Mouse (Mus musculus) MEL (cell line): Measurements from ENCODE around the gene Psmb9.

ENCODE experiments used
- CHD2 ChIP-seq: IDR thresholded peaks from 2 replicates; pipeline ENCODE4 v1.6.1; 2011; ENCODE audit warnings: low read length, improper control_type of control experiment
- CTCF ChIP-seq, 3 experiments: IDR thresholded peaks in 2 of 3; conservative IDR thresholded peaks in 1 of 3; 2 replicates each; pipeline ENCODE4 v1.5.1; 2011 to 2012; ENCODE audit warnings: low read length in 3 of 3, low read depth in 2 of 3, mild to moderate bottlenecking in 2 of 3, improper control_type of control experiment in 1 of 3, inconsistent platforms in 1 of 3, mixed read lengths in 1 of 3, moderate library complexity in 1 of 3; ENCODE audit not compliant: control insufficient read depth in 1 of 3, insufficient read depth in 1 of 3, poor library complexity in 1 of 3, severe bottlenecking in 1 of 3
- E2F4 ChIP-seq: IDR thresholded peaks from 2 replicates; pipeline ENCODE4 v1.6.1; 2011; ENCODE audit warnings: low read depth, low read length, improper control_type of control experiment, borderline replicate concordance
- GABPA ChIP-seq: IDR thresholded peaks from 2 replicates; pipeline ENCODE4 v1.6.1; 2012; ENCODE audit warnings: low read depth, mild to moderate bottlenecking, inconsistent platforms, low read length, improper control_type of control experiment, moderate library complexity
- KAT2A ChIP-seq: conservative IDR thresholded peaks from 2 replicates; pipeline ENCODE4 v1.6.1; 2012; ENCODE audit warnings: low read depth, low read length, improper control_type of control experiment, inconsistent platforms
- MAZ ChIP-seq: IDR thresholded peaks from 2 replicates; pipeline ENCODE4 v1.6.1; 2012; ENCODE audit warnings: low read depth, mild to moderate bottlenecking, inconsistent platforms, low read length, improper control_type of control experiment
- POLR2A ChIP-seq, 2 experiments: IDR thresholded peaks; 2 replicates each; pipeline ENCODE4 v1.6.1; 2011 to 2012; ENCODE audit warnings: low read length in 2 of 2, mild to moderate bottlenecking in 2 of 2, control low read depth in 1 of 2, improper control_type of control experiment in 1 of 2, low read depth in 1 of 2, moderate library complexity in 1 of 2; ENCODE audit not compliant: control insufficient read depth in 1 of 2, insufficient read depth in 1 of 2, poor library complexity in 1 of 2
- POLR2AphosphoS5 ChIP-seq: IDR thresholded peaks from 2 replicates; pipeline ENCODE4 v1.6.1; 2012; ENCODE audit warnings: low read depth, borderline replicate concordance, mild to moderate bottlenecking, inconsistent platforms, low read length, moderate library complexity, mixed read lengths
- SMC3 ChIP-seq: IDR thresholded peaks from 2 replicates; pipeline ENCODE4 v1.6.1; 2011; ENCODE audit warnings: low read depth, low read length, improper control_type of control experiment
- TAL1 ChIP-seq: IDR thresholded peaks from 2 replicates; pipeline ENCODE4 v1.6.1; 2012; ENCODE audit warnings: mild to moderate bottlenecking, inconsistent platforms, low read length, moderate library complexity, mixed read lengths

- TF ChIP-seq SMC3, result no peak
- TF ChIP-seq POLR2A (IDR thresholded peaks at IDR 0.05; ENCODE audit: control insufficient read depth in 1 of 2, insufficient read depth in 1 of 2, low read depth in 1 of 2, low read length in 2 of 2, poor library complexity in 1 of 2), result peak; percentile 3 to 43; a peak in 1 of 4 replicates
- no peak for TF ChIP-seq CHD2
- TF ChIP-seq KAT2A, result no peak
- no peak for TF ChIP-seq POLR2AphosphoS5
- TF ChIP-seq GABPA, result no peak
- TF ChIP-seq CTCF (IDR thresholded peaks at IDR 0.05 in 2 of 3, conservative IDR thresholded peaks at IDR 0.05 in 1 of 3; ENCODE audit: control insufficient read depth in 1 of 3, insufficient read depth in 1 of 3, low read depth in 2 of 3, low read length in 3 of 3, poor library complexity in 1 of 3, severe bottlenecking in 1 of 3), result no peak
- TF ChIP-seq MAZ, result no peak
- no peak for TF ChIP-seq TAL1
- TF ChIP-seq E2F4, result no peak
These were observed 17.6 kb upstream of the Psmb9 start for GRCm38 (mm10) chr17:34205021-34205745.
